Mouse (Mus musculus) spleen, adult 18-20 months (tissue): ENCODE measurements at regions not wholly inside any gene's neighbourhood (a gene's known extent, or its start where the extent isn't known, plus 50 kb on each side); places are given as distances from the start of the nearest gene placed in this dataset.

Source experiments
- DNase-seq, 2 experiments: peaks; one replicate each; pipeline ENCODE4 v3.0.0; 2022; ENCODE audit warnings: mixed read lengths in 2 of 2

DNA sequence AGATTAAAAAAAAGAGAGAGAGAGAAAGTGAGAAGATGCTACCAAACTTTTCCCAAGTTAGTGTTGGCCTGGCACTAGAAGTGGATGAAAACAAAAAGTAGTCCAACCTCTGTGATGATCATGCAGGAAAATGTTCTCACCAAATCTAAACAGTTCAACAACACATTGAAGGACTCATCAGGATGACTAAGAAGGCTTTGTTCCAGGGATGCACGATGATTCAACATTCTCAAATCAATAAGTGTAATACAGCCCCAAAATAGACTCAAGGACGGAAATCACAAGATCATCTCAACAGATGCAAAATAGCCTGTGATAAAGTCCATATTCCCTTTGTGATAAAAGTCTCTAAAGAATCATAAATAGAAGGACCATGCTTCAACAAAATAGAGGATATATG is 106.3 kb downstream of the Cysltr2 start:
- no peak for DNase-seq

DNA sequence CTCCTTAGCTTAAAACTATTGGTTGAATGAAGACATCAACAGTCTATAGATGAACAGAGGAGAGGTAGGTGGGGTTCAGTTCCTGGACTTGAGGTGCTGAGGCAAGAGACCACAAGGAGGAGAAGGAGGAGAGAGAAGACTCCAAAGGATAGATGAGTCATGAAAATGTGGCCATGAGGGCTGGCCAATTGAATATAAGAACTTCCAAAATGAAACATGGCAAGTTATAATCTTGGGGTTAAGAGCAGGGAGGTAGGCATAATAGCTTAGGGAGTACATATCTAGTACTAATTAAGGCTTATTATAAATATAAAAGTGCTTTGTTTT is 109.9 kb downstream of the Cysltr2 start:
- no peak for DNase-seq

DNA sequence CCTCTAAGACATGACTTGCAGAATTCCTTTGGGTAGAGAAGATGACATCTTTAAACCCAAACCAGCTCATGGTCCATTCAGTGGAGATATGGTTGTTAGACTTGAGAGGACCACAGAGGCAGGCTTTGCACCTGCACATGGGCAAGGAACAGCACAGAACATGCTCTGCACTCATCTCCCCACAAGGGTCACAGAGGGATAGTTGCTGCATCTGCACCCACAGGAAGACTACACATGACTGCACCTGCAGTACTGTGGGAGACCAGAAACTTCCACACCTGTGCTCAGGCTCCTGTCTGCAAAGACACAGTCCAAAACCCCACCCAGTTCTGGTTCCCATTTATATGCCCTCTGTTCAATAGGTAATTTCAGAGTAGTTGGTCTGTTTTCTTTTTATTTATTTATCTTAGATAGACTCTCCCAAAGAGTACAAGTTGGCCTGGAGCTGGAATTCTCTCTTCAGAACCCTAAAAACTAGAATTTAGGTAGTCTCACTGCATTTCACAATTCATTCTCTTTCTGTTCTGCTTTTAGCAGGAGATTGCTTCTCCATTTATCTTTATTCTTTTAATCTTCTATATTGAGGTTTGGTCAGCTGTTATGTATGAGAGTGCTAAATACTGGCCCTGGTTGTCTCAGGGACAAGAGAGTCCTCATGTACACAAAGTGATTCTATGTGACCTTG is 110.4 kb downstream of the Cysltr2 start:
- DNase-seq, result no peak

DNA sequence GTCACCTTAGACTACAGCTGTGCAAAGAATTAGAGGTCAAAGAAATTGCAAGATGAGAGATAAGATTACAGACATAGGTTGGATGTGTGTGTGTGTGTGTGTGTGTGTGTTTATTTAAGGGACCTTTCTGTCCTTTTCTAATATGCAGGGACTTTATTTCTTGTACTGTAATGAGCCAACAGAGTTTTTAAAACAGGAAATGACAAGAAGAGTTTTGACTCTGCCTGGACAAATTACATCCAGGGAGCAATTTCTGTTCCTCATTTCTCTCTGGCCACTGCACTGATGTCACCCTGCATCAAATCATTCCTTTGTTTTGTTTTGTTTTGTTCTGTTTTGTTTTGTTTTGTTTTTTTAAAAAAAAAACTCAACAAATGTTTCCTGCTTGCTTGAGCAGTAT is 115.3 kb downstream of the Cysltr2 start:
- no peak for DNase-seq

DNA sequence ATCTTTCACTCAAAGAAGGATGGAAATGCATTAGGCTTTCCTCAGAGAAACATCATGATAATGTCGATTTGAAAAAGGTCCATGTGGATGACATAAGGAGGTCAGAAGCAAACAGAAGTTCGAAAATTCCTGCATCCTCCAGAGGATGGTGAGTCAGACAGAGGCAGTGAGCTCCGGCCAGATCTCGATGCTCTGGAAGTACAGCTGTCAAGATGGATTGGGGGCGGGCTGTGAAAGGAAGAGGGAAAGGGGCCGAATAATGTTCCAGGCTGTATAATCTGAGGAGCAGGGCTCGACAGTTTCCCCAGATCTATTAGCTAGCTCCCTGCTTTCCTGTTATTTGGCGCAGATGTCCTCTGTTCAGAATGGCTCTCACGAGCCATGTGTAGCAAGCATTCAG is 116.6 kb downstream of the Cysltr2 start:
- DNase-seq, result no peak

DNA sequence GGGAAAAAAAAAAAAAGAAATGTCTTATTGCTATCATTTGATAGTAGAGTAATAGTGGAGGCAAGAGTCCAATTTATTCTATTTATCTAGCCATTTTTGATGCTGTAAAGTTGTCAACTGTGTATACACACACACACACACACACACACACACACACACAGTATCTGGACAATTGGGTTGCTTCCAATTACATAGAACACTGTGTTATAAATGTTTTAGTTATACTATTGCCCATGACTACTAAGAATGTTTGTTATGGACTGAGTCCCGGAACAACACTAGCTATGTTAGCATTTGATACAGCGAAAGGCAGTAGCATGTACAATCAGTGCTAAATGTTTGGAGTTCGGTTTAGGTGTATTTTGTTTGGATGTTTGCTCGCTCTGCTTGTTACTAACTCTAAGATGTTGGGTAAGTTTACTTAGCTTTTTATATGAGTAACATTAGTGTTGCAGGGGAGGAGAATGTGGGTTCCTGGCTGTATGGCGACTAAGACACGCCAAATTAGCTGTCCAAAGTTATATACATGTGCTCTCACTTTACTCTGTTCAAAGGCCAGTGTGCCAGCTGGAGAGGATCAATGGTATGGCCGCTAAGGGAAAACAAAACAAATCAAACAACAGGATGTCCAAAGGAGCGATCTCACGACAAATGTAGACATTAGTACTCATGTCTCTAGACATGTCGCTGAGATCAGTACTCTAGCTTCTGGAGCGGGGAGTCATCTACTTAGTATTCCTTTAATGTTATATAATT is 147.6 kb downstream of the Cysltr2 start:
- DNase-seq, result no peak

DNA sequence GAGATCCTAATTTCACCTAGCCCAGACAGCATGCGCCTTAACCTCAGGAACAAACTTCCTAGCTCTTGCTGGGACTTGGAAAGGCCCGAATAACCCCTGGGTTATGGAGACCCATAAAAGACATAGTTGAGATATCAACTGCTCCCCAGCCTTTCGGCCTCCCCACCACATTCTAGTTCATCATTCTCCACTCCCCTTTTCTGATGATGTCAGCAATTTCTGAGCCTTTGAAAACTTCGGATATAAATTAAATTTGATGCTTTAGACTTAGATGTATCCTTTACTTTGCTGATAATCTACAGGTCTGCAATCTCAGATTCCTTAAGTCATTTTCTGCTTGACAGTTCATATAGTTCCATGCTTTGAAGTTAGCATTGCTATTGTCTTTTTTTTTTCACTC is 149.3 kb downstream of the Cysltr2 start:
- DNase-seq, result no peak

DNA sequence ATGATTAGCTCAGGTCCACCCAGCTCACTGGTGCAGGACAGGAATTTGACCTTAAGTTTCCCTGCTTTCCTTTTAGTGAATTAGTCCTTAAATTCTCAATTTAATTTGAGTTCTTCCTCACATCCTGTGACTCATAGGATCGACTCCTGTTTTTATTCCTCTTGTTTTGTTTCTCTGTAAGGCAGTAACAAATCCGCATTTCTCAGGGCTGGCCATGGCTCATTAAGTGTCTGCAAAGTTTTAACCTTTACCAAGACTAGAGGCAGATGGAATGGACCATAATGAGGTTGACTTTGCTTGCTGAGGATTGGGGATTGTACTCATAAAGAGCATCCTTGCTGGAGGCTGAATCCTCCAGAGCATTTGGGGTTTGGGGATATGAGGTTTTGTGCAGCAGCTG is 156.6 kb downstream of the Cysltr2 start:
- DNase-seq, result no peak

DNA sequence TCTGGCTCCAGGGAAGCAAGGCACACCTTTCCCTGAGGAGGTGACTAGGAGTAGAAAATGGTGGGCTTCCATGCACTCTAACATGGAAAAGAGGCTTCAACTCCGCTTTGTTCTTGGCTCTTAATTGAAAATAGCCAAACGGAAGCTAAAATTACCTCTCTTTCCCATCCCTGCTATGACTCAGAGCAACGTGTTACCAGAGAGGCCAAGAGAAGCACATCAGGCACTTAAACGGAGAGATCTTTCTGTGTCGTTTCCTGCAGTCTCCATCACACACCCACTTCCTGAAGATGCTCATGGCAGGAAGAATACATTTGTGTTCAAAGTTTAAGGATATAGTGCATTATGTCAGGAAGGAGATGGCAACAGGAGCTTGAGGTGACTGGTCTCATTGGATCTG is 159.3 kb downstream of the Cysltr2 start:
- no peak for DNase-seq

DNA sequence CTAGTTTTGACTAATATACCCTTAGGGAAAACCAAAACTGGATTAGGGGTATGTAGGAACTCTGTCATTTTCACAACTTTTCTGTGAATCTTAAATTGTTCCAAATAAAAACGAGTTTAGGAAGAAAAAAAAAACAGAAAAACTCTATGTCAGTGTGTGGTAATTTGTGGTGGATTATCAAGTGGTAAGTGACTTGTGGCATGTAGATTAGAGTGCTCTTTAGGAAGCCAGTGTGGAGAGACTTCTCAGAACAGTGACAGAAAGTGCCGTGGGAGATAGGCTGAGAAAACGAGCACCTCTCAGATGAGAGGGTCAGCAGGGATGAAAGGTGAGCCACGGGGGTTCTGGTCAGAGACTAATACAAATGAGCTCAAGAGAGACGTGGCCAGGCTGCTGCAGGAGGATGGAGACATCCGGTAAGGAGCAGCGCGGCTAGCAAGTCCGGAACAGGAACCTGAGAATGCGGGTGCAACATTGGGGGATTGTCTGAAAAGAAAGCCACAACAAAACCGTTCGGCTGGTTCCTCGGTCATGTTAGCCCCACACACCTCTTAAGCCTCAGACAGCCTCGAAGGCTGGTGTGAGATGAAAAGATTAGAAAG is 161.3 kb downstream of the Cysltr2 start:
- DNase-seq, result no peak

DNA sequence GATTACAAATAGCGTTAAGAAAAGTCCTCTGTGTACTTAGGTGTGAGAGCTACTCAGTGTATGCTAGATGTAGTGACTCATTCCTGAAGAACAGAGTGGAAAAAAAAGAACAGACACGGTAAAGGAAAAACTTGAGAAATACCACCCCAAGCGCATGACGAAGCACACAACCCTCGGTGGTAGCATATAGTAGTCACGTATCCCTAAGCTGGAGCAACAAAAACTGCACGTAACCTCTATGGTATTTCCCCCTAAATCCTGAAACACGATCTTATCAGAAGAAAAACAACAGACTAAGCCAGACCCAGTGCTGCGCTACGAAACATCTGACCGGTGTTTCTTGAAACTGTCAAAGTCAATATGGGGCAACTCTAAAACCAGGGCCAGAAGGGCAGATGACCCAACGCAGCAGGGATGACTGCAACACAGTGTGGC is 162.0 kb downstream of the Cysltr2 start:
- DNase-seq, result no peak

DNA sequence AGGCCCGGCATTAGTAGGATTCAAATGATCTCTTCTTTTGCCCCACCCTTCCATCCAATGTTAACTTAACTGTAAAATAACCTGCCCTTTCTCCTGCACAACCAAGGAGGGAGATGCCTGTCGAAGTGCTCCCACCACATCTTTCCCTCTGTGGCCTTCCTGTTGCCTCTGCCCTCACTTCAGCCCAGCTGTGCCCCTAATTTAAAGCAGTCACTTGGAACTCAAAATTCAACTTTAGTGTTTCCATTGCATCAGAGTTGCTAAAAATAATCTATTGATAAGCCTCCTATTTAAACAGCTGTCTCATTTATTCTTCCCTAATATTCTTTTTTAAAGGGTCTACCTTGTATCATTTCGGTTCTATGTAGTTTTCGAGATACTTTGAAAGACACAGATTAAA is 163.1 kb downstream of the Cysltr2 start:
- no peak for DNase-seq

DNA sequence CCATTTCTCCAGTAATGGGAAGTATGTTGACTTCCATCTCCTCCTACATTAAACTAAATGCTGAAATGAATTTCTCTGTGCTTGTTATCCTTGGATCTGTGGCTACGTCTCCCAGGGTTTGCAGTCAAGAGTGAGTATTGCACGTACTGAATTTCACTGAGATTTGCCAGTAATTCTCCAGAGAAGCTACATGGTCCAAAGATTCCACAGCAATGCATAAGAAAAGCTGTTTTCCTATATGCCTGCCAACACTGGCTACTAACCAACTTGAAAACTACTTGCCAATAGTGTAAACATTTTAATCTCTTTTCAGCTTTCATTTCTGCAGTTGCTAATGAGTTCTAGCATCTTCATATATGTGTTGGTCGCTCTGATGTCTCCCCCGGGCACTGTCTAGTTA is 164.4 kb downstream of the Cysltr2 start:
- no peak for DNase-seq

DNA sequence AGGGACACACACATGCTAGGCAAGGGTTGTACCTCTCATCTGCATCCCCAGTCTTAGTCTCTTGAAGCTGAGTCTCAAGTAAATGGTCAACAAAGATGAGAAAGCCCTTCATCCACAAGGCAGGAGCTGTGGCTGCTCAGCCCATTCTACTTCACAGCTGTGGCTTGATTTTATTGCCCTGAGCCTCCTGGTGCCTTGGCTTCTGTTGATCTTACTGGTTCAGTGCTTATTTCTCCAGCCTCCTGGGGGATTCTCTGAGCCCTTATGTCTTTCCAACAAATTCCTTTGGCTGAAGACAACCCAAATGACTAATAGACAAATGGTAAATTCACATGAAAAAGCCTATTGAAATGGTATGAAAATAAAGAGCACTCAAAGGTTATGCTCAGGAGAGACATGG is 167.3 kb upstream of the Fndc3a start:
- no peak for DNase-seq

DNA sequence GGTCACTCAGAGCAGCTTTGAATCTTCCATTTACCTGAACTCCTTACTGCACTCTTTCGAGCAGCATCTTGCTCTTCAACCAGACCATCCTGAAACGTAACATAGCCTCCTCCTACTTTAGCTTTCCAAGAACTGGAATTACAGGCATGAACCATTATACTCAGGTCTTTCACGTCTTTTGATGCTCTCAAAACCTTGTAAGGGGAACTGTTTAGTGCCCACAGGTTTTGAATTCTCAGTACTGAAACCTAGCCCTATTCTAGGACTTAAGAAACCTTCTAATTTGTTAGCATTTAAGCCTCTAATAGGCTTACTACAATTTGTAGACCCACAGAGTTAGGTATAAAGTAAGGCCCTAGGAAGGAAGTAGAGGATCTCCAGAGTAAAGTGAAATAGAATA is 163.7 kb upstream of the Fndc3a start:
- no peak for DNase-seq

DNA sequence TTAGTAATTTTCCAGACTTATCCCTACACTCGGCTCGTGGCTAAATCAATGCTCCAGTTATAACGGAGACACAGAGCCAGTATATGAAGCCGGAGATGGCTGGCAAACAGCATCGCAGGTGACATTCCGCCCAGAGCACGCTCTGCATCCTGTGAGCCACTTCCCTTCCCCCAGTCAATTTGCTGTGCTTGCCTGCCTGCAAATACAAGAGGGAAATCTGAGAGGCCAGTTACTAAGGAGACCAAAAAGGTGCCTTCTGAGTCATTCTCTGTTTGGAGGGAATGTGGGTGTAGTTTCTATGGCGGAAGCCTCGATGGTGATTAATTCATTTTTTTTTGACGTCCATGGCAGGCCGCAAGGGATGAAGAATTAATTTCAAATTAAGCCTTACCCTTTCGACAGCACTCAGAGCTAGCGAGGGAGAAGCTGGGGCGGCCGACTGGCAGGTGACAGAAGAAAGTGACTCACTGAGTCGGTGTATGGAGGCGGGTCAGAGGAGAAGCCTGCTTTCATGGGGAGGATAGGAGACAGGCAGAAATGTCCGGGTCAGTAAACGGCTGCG is 159.5 kb upstream of the Fndc3a start:
- no peak for DNase-seq

DNA sequence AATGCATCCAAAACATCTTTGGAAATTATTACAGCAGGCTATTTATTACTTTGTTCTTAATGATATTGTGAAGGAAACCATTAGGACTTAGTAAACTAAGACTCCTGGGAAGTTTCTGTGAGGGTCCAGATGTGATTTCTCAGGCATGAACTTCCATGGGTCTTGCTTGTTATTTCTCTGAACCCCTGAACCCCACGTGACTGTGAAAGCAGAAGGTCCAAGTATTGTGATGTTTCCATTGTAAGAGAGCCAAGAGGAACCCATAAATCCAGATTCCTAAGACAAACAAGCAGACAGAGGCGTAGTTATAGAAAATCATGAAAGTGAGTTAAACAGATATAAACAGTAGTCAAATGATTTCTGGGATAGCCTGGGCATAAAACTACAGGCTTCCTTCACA is 157.1 kb upstream of the Fndc3a start:
- DNase-seq, result no peak

DNA sequence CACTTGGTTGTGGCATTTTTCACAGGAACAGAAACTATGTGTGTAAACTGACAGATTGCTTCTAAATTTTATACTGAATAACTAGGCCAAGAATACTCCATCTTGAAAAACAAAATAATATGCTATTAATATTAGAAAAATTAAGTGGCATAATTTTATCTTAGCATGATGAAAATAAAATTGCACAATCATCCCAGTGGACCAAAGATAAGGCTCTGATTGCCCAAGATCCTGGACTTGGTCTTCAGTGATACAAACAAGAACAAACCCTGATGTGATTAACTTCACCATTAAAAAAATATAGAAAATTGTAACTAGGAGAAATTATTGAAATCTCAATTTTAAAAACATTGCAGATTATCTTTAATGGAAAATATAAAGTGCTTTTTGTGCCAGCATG is 155.7 kb upstream of the Fndc3a start:
- DNase-seq, result no peak

DNA sequence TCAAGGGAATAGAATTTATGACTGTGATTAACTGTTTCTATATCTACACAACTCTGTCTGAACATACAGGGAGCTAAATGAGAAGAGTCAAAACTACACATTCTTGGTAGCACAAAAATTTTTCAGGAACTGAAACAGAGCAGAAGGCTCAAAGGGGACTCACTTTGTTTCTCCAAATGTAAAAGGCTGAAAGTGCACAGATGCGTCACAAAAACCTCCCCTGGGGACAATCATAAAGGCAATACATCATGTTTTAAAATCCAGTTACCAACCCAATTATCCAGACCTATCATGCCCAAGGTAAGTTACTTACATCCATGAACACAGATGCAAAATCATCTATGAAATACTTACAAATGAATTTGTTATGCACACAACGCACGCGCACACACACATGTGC is 155.0 kb upstream of the Fndc3a start:
- peak in 1 of 2 experiments; percentile 9 for DNase-seq

DNA sequence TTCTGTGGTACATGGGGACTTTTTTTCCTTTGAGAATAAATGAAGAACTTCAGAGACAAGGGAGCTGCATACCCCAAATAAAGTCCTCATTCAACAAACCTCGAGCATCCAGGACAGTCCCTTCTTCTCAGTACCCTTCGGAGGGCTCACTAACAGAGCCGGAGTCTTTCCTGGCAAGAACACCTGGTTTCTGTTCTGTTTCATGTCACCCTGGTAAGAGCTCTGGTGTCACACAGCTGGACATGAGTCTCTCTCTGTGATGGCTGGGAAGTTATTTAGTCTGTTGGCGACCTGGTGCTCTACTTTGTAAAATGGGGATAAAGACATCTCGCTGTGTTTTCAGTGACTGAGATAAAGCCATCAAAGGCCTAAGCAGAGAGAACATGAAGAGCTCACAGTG is 154.3 kb upstream of the Fndc3a start:
- DNase-seq, result peak in 1 of 2 experiments; percentile 2

DNA sequence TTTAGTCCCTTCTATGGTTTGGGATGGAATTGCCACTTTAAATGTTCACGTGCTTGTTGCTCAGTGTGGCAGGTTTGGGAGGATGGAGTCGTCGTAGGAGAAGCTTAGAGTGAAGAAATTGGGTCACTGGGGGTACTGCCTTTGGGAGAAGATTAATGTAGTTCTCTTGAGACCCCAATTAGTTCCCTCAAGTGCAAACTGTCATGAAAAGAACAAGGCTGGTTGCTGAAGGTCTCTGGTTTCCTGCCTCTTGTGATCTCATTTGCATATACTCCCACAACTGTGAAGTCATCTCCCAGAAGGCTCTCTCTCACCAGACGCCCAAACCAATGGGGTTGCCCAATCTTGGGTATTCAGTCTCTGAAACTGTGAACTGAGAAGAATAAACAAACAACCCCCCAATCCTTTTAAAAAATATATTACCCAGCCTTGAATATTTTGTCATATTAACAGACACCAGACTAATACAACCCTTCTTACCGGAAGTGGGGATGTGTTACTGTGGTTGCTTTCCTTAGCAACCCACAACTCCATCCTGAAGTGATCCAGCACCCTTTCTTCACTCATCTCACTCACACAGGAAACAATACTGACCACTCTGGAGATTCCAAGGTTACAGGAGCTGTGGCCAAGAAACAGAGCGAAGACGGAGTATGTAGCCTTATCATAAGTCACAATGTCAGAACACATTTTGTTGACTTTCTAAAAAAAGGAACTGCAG is 153.2 kb upstream of the Fndc3a start:
- peak in 1 of 2 experiments; percentile 3 for DNase-seq

DNA sequence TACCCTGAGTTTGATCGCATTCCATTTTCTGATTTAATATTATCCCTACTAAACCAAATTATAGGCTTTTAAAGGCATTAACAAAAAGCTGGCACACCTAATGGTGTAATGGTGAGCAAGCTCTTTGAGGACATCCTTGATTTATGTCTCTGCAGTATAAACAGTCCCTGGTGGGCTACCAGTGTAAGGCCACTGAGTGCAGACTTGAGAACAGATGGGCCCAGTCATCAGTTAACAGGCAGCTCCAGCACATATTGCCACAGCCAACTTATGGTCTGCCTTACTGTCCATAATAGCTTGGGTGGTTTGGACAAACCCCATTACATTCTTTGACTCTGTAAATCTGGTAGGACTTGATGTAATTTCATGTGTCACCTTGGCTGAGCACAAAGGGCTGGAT is 144.4 kb upstream of the Fndc3a start:
- no peak for DNase-seq

DNA sequence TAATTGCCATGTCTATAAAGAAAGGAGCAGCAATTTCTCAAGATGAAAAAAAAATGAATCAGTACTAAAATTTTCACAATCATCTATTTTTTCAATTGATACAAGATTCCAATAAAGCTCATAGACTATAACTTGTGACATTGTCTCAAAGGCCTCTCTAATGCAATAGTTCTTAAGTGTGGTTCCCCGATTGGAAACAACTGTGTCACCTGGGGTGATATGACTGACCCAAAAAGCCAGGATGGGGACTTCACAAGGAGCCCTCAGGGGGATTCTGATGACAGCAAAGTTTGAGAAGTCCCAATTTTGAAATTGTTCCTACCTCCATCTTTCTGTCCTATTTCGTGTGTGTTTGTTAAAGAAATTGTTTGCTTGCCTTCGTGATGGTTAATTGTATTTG is 143.3 kb upstream of the Fndc3a start:
- DNase-seq, result no peak
